Mouse (Mus musculus) thymus, adult 2 months (tissue): ENCODE measurements around the gene Nphs1. TPM values are rescaled to one million over a fixed set of nuclear protein-coding genes. Genes with fewer than 3 reads are reported as not detected.

Experiments
- DNase-seq: peaks from one replicate; pipeline ENCODE4 v3.0.0; 2021
- H3K27ac ChIP-seq: fragments of 200-500 bp; 2 replicates; pipeline ENCODE4 v1.5.1; 2012; ENCODE audit warnings: low read length, control low read depth; ENCODE audit not compliant: control insufficient read depth, insufficient read depth
- H3K27me3 ChIP-seq: fragments of 200-500 bp; 2 replicates; pipeline ENCODE4 v1.6.1; 2012; ENCODE audit warnings: mild to moderate bottlenecking, low read length, moderate library complexity, mixed read lengths; ENCODE audit not compliant: control insufficient read depth, insufficient read depth
- H3K36me3 ChIP-seq: fragments of 200-500 bp; 2 replicates; pipeline ENCODE4 v1.6.1; 2012; ENCODE audit warnings: mild to moderate bottlenecking, low read length, moderate library complexity; ENCODE audit not compliant: control insufficient read depth, insufficient read depth
- H3K4me1 ChIP-seq: fragments of 200-500 bp; replicated peaks from 2 replicates; pipeline ENCODE4 v1.6.1; 2012; ENCODE audit warnings: low read length; ENCODE audit not compliant: control insufficient read depth, insufficient read depth
- H3K4me3 ChIP-seq: fragments of 200-500 bp; 2 replicates; pipeline ENCODE4 v1.5.1; 2012; ENCODE audit warnings: mild to moderate bottlenecking, low read length, control low read depth, moderate library complexity; ENCODE audit not compliant: control insufficient read depth, insufficient read depth
- CTCF ChIP-seq: fragments of 200-500 bp; IDR thresholded peaks from 2 replicates; pipeline ENCODE4 v1.5.1; 2012; ENCODE audit warnings: mild to moderate bottlenecking, control low read depth, low read length, moderate library complexity, borderline replicate concordance; ENCODE audit not compliant: control insufficient read depth, poor library complexity, insufficient read depth; ENCODE audit errors: extremely low read depth
- POLR2A ChIP-seq: fragments of 200-500 bp; IDR thresholded peaks from 2 replicates; pipeline ENCODE4 v1.6.1; 2012; ENCODE audit warnings: mild to moderate bottlenecking, low read length, control low read depth, moderate library complexity; ENCODE audit not compliant: control insufficient read depth, poor library complexity, insufficient read depth; ENCODE audit errors: extremely low read depth
- WGBS: fragments of 180-500 bp; shearing (Covaris S2); methylation state at CpG from one replicate; pipeline ENCODE4 v1.1.7; 2018; 5-methylcytosine and 5-hydroxymethylcytosine counted together
- polyA plus RNA-seq: library from polyadenylated mRNA; depleted of rRNA; stranded (reverse); fragments of >200 nt; gene quantifications from 2 replicates; pipeline ENCODE4 v1.2.3, GENCODE M21; 2012

Gene Nphs1
- polyA plus RNA-seq, 1 experiment, result 0.19 TPM

- 3% methylated on average over 70 of the region's 72 CpGs for WGBS
- peaks cover 15% of the 10 kb centered on the region; the same call in 1 of the 2 replicates for H3K4me1 ChIP-seq
- peak within 1 kb of the TSS; percentile 46 for H3K4me3 ChIP-seq
- H3K36me3 ChIP-seq, result no peaks in the 10 kb centered on the region
- peak; percentile 50 for DNase-seq
- H3K27me3 ChIP-seq, result peaks cover 9% of the 10 kb centered on the region; the same call in 1 of the 2 replicates
- H3K27ac ChIP-seq, result no peak within 1 kb of the TSS
- TF ChIP-seq CTCF (no peak), POLR2A (no peak)
Observed at GRCm38 (mm10) chr7:30444971-30445751, 13.0 kb upstream of the Nphs1 start, which contains the start of gene Aplp1. Gene Aplp1, minus strand, starts transcription at chr7:30445535.

DNA sequence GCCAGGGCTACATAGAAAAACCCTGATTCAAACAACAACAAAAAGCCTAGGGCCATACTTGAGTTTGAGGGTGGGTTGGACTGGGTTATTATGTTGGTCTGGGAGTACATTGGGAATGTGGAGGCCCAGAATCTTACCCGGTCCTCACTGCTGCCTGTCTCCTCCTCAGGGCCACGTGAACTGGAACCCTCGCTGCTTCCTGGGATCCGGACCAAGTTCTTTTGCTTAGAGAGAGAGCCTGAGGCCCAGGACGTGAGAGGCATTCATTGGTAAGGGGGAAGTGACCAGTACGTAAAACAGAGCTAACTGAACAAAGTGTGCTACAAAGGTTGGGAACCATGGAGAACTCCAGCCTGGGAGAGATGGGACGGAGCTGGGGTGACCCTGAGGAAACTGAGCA is 7.9 kb upstream of the Nphs1 start:
- Histone ChIP-seq H3K4me1 (peaks cover 7% of the 10 kb centered on the region), H3K4me3 (no peak overlapping the region), H3K27me3 (peaks cover 7% of the 10 kb centered on the region; the same call in 1 of the 2 replicates), H3K36me3 (no peaks in the 10 kb centered on the region), H3K27ac (no peak overlapping the region)
- 82% methylated on average over 7 of the region's 7 CpGs for WGBS
- DNase-seq, result no peak
- TF ChIP-seq POLR2A, result no peak
- TF ChIP-seq CTCF, result no peak

- Histone ChIP-seq H3K27ac (no peak overlapping the region), H3K27me3 (peaks cover 20% of the 10 kb centered on the region), H3K4me1 (peaks cover 6% of the 10 kb centered on the region), H3K4me3 (no peak overlapping the region), H3K36me3 (no peaks in the 10 kb centered on the region)
- DNase-seq, result no peak
- WGBS, result 16% methylated on average over 25 of the region's 25 CpGs
- TF ChIP-seq CTCF (no peak), POLR2A (no peak)
Observed at GRCm38 (mm10) chr7:30453327-30453726, 4.8 kb upstream of the Nphs1 start.

GRCm38 (mm10) chr7:30453766-30454165 is 4.3 kb upstream of the Nphs1 start:
- DNase-seq, result peak; percentile 31
- WGBS, result 1% methylated on average over 25 of the region's 25 CpGs
- H3K4me1 ChIP-seq, result peaks cover 6% of the 10 kb centered on the region
- no peak overlapping the region for H3K27ac ChIP-seq
- peaks cover 20% of the 10 kb centered on the region for H3K27me3 ChIP-seq
- H3K36me3 ChIP-seq, result no peaks in the 10 kb centered on the region
- H3K4me3 ChIP-seq, result no peak overlapping the region
- TF ChIP-seq POLR2A (no peak), CTCF (no peak)

DNA sequence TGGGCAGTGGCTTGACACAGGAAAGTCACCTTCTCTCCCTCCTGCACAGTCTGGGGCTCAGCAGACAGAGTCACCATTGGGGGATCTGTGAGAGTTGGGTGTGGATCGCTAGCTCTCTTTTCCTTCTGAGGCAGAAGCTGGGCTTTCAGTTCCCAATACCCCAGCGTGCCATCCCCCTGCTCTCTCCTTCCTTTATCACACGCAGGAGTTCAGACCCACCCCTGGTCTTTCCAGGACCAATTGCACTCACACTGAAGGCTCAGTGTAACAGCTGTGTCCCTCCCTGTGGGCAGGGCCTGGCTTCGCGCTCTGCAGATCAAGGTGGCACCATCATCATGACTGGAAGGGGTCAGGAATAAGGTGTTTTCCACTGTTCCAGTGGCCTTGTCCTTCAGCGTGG is 3.9 kb upstream of the Nphs1 start:
- Histone ChIP-seq H3K27me3 (peaks cover 20% of the 10 kb centered on the region), H3K4me3 (no peak overlapping the region), H3K4me1 (peaks cover 6% of the 10 kb centered on the region), H3K27ac (no peak overlapping the region), H3K36me3 (no peaks in the 10 kb centered on the region)
- TF ChIP-seq POLR2A (no peak), CTCF (no peak)
- WGBS, result 16% methylated on average over 6 of the region's 6 CpGs
- no peak for DNase-seq

- Histone ChIP-seq H3K4me1 (peaks cover 6% of the 10 kb centered on the region), H3K4me3 (no peak overlapping the region), H3K27ac (no peak overlapping the region), H3K27me3 (peaks cover 20% of the 10 kb centered on the region), H3K36me3 (no peaks in the 10 kb centered on the region)
- TF ChIP-seq CTCF, result no peak
- TF ChIP-seq POLR2A, result no peak
- no peak for DNase-seq
- 10% methylated on average over 9 of the region's 9 CpGs for WGBS
Observed at GRCm38 (mm10) chr7:30456487-30456886, 1.6 kb upstream of the Nphs1 start.
